Mouse (Mus musculus): Measurements from ENCODE around the gene Cit. TPM values are rescaled to one million over a fixed set of nuclear protein-coding genes. Genes with fewer than 3 reads are reported as not detected.
A peak's percentile ranks its signal among the peaks of the same experiment; 100 is the strongest.

Gene Cit
- total RNA-seq, 4 experiments from 2014 or later, result 73.2 to 96.9 (median 79.2) TPM

GRCm38 (mm10) chr5:116031190-116031577, 186.1 kb downstream of the Cit start:
- DNase-seq (ENCODE audit: low spot score in 2 of 2), result peak; percentile 38 to 56

DNA sequence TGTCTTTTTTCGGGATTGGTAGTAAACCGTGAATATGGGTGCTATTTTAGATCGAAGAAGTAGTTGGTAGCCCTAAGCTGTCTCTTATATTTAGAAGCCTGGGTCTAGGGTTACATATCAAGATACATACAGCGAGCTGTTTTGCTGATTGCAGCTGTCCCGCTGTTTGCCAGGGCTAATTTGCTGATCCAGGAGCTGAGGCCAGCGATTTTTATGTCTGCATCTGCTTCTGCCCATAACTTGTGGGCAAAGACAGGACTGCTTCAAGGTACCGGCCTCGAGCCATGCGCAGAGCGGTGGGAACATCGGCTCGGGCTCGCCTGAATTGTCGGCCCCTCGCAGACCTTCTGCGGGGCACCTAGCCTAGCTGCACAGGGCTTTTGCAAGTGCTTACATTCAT, 191.4 kb downstream of the Cit start:
- DNase-seq (ENCODE audit: low spot score in 2 of 2), result no peak

DNA sequence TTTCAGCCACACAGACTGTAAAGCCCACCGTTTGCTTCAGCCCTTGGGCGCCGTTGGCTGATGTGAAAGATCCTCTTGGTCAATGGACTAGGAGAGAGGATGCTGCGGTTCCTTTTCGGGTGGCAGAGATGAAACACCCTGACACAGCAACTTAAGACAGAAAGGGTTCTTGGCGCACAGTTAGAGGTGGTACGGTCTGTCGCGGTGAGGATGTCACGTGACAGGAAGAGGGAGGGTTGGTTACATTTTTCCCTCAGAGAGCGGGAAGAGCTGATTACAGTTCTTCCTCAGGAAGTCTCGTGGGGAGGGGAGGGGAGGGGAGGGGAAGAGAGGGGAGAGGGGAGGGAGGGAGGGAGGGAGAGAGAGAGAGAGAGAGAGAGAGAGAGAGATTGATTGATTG, 192.7 kb downstream of the Cit start:
- no peak for DNase-seq (ENCODE audit: low spot score in 2 of 2)

DNA sequence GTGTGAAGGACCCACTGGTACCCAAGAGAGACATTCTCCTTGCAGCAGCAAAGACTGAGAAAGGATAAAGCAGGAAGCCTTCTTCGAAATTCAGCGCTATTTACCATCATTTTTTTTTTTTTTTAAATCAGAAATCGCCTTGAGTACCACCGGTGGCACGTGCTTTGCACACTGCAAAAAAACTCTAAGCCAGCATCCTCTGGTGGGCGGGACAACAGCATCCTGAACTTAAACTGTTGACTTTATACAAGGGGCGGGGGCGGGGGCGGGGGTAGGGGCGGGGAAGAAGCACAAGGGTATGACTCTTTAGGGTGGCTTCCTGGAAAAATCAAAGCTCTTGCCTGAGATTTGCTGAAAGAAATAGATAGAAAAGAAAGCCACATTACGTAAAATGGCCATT, 194.6 kb downstream of the Cit start:
- no peak for DNase-seq (ENCODE audit: low spot score in 2 of 2)

GRCm38 (mm10) chr5:116042241-116042640, 197.2 kb downstream of the Cit start:
- DNase-seq (ENCODE audit: low spot score in 2 of 2), result no peak

DNA sequence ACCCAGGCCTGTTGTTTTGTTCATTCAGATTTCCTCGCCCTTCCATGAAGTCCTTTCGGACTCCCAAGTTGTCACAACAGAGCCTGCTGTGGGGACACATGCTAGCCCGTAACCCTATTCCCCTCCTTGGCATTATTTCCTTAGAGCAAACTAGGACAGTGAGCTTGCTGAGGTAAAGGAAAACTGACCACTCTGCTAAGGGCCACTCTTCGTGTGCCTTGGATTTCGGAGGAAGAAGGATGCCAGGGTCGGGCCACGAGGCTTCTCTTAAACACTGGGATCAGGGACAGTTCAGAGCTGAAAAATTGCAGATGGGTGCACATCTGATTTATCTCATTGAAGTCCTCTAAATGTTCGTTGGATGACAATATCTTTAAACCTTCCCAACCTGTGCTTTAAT, 200.5 kb downstream of the Cit start:
- DNase-seq (ENCODE audit: low spot score in 2 of 2), result no peak

GRCm38 (mm10) chr5:116046246-116046645, 201.2 kb downstream of the Cit start:
- DNase-seq (ENCODE audit: low spot score in 2 of 2), result no peak

GRCm38 (mm10) chr5:116048321-116048720, 203.2 kb downstream of the Cit start:
- DNase-seq (ENCODE audit: low spot score in 2 of 2), result no peak

GRCm38 (mm10) chr5:116049821-116050220, 204.7 kb downstream of the Cit start:
- DNase-seq (ENCODE audit: low spot score in 2 of 2), result no peak

GRCm38 (mm10) chr5:116052171-116052570, 207.1 kb downstream of the Cit start:
- no peak for DNase-seq (ENCODE audit: low spot score in 2 of 2)

- DNase-seq (ENCODE audit: low spot score in 2 of 2), result no peak
These were observed 207.7 kb downstream of the Cit start for GRCm38 (mm10) chr5:116052826-116053225.

Other genes starting within 250 kb of the Cit start
- 100 to 1,000 TPM in 1 of 4 experiments, 10 to 100 TPM in 3; 81.0 to 102 (median 87.9) TPM for gene Rab35, start 213.4 kb upstream of the Cit start, total RNA-seq (2022)
- gene Bicdl1, start 113.7 kb upstream of the Cit start, total RNA-seq (2022), result 100 to 1,000 TPM; 121 to 148 (median 130) TPM
- 10 to 100 TPM; 20.9 to 27.1 (median 22.6) TPM for gene Prkab1, start 179.2 kb downstream of the Cit start, total RNA-seq (2022)
- not detected for gene Tmem233, start 238.0 kb downstream of the Cit start, total RNA-seq (2022)